Mouse (Mus musculus) kidney, embryonic 14.5 days (tissue): ENCODE measurements at regions not wholly inside any gene's neighbourhood (a gene's known extent, or its start where the extent isn't known, plus 50 kb on each side); places are given as distances from the start of the nearest gene placed in this dataset.

ENCODE experiments used
- ATAC-seq: fragments of 200-750 bp; cut with Nextera tagmentation; 2 replicates; pipeline ENCODE4 v1.8.0; 2017; ENCODE audit warnings: moderate number of reproducible peaks, mild to moderate bottlenecking, moderate TSS enrichment, moderate library complexity; ENCODE audit not compliant: low FRiP score, low TSS enrichment
- H3K27ac ChIP-seq: fragments of 300-500 bp; sonication (generic); 2 replicates; pipeline ENCODE4 v1.5.1; 2014; ENCODE audit warnings: low read depth, mild to moderate bottlenecking, low read length, moderate library complexity, mixed read lengths
- H3K27me3 ChIP-seq: fragments of 300-500 bp; sonication (generic); 2 replicates; pipeline ENCODE4 v1.6.1; 2014; ENCODE audit warnings: mild to moderate bottlenecking, low read length; ENCODE audit not compliant: control insufficient read depth, insufficient read depth
- H3K36me3 ChIP-seq: fragments of 300-500 bp; sonication (generic); 2 replicates; pipeline ENCODE4 v1.6.1; 2014; ENCODE audit warnings: low read length, mixed read lengths; ENCODE audit not compliant: control insufficient read depth, insufficient read depth
- H3K4me1 ChIP-seq: fragments of 300-500 bp; sonication (generic); 2 replicates; pipeline ENCODE4 v1.6.1; 2014; ENCODE audit warnings: low read length, mixed read lengths; ENCODE audit not compliant: control insufficient read depth, insufficient read depth
- H3K4me2 ChIP-seq: fragments of 300-500 bp; sonication (generic); replicated peaks from 2 replicates; pipeline ENCODE4 v1.6.1; 2014; ENCODE audit warnings: low read depth, mild to moderate bottlenecking, low read length
- H3K4me3 ChIP-seq: fragments of 300-500 bp; sonication (generic); 2 replicates; pipeline ENCODE4 v1.5.1; 2014; ENCODE audit warnings: mild to moderate bottlenecking, low read length
- H3K9ac ChIP-seq: fragments of 300-500 bp; sonication (generic); 2 replicates; pipeline ENCODE4 v1.6.1; 2014; ENCODE audit warnings: low read depth, mild to moderate bottlenecking, low read length, moderate library complexity
- H3K9me3 ChIP-seq: fragments of 300-500 bp; sonication (generic); 2 replicates; pipeline ENCODE4 v1.6.1; 2016; ENCODE audit warnings: low read length; ENCODE audit not compliant: control insufficient read depth
- WGBS: fragments of 180-500 bp; shearing (Covaris S2); extraction: QIAGEN DNeasy Blood & Tissue Kit; methylation state at CpG from one replicate; pipeline ENCODE4 v1.1.7; 2014; 5-methylcytosine and 5-hydroxymethylcytosine counted together

- Histone ChIP-seq H3K4me1 (0 out of 2 replicates have a peak, but pooled peaks cover 2% of the 10 kb centered on the region), H3K27me3 (no peaks in the 10 kb centered on the region), H3K4me3 (no peak overlapping the region), H3K27ac (no peak overlapping the region), H3K9me3 (no peaks in the 10 kb centered on the region), H3K4me2 (no peak overlapping the region; the same call in 1 of the 2 replicates), H3K9ac (no peak overlapping the region), H3K36me3 (no peaks in the 10 kb centered on the region)
- WGBS = 68% methylated on average over 20 of the region's 20 CpGs
- no peak for ATAC-seq
These were observed 108.4 kb upstream of the Psmd7 start for GRCm38 (mm10) chr8:107696384-107697346.

- Histone ChIP-seq H3K9ac (no peak overlapping the region), H3K27ac (no peak overlapping the region), H3K4me2 (no peak overlapping the region), H3K36me3 (no peaks in the 10 kb centered on the region), H3K27me3 (no peaks in the 10 kb centered on the region), H3K4me3 (no peak overlapping the region), H3K4me1 (0 out of 2 replicates have a peak, but pooled peaks cover 2% of the 10 kb centered on the region), H3K9me3 (no peaks in the 10 kb centered on the region)
- 30% methylated on average over 7 of the region's 7 CpGs for WGBS
- ATAC-seq = no peak
These were observed 111.0 kb upstream of the Psmd7 start for GRCm38 (mm10) chr8:107699307-107699706.

GRCm38 (mm10) chr8:107699759-107700158 lies 111.5 kb upstream of the Psmd7 start:
- Histone ChIP-seq H3K9ac (no peak overlapping the region), H3K4me3 (no peak overlapping the region), H3K4me2 (no peak overlapping the region), H3K9me3 (no peaks in the 10 kb centered on the region), H3K27ac (no peak overlapping the region), H3K27me3 (no peaks in the 10 kb centered on the region), H3K4me1 (0 out of 2 replicates have a peak, but pooled peaks cover 2% of the 10 kb centered on the region), H3K36me3 (no peaks in the 10 kb centered on the region)
- ATAC-seq = no peak
- WGBS = 63% methylated on average over 3 of the region's 3 CpGs

- Histone ChIP-seq H3K36me3 (no peaks in the 10 kb centered on the region), H3K9ac (no peak overlapping the region), H3K4me3 (no peak overlapping the region), H3K27me3 (no peaks in the 10 kb centered on the region), H3K4me2 (no peak overlapping the region), H3K9me3 (no peaks in the 10 kb centered on the region), H3K4me1 (no peaks in the 10 kb centered on the region), H3K27ac (no peak overlapping the region)
- no peak for ATAC-seq
- WGBS = 78% methylated on average over 10 of the region's 10 CpGs
These were observed 127.6 kb upstream of the Psmd7 start for GRCm38 (mm10) chr8:107715901-107716300.

GRCm38 (mm10) chr8:107717856-107718255 lies 129.6 kb upstream of the Psmd7 start:
- no peak for ATAC-seq
- Histone ChIP-seq H3K4me1 (no peaks in the 10 kb centered on the region), H3K9me3 (no peaks in the 10 kb centered on the region), H3K27me3 (no peaks in the 10 kb centered on the region), H3K27ac (no peak overlapping the region), H3K9ac (no peak overlapping the region), H3K4me3 (no peak overlapping the region), H3K36me3 (no peaks in the 10 kb centered on the region), H3K4me2 (no peak overlapping the region)
- WGBS = 83% methylated on average over 13 of the region's 13 CpGs

- H3K36me3 ChIP-seq = no peaks in the 10 kb centered on the region
- H3K27ac ChIP-seq = no peak overlapping the region
- H3K27me3 ChIP-seq = no peaks in the 10 kb centered on the region
- H3K4me2 ChIP-seq = no peak overlapping the region
- H3K9ac ChIP-seq = no peak overlapping the region
- ATAC-seq = no peak
- no peak overlapping the region for H3K4me3 ChIP-seq
- H3K9me3 ChIP-seq = no peaks in the 10 kb centered on the region
- 62% methylated on average over 3 of the region's 3 CpGs for WGBS
- H3K4me1 ChIP-seq = no peaks in the 10 kb centered on the region
These were observed 131.4 kb upstream of the Psmd7 start for GRCm38 (mm10) chr8:107719656-107720055.

- H3K9me3 ChIP-seq = no peaks in the 10 kb centered on the region
- no peak overlapping the region for H3K9ac ChIP-seq
- ATAC-seq = no peak
- no peak overlapping the region for H3K4me3 ChIP-seq
- H3K27me3 ChIP-seq = no peaks in the 10 kb centered on the region
- no peak overlapping the region for H3K27ac ChIP-seq
- no peaks in the 10 kb centered on the region for H3K4me1 ChIP-seq
- no peaks in the 10 kb centered on the region for H3K36me3 ChIP-seq
- WGBS = 90% methylated on average over 1 of the region's 1 CpGs
- H3K4me2 ChIP-seq = no peak overlapping the region
These were observed 138.5 kb upstream of the Psmd7 start for GRCm38 (mm10) chr8:107726716-107727115.

GRCm38 (mm10) chr8:107727276-107727675 lies 139.0 kb upstream of the Psmd7 start:
- no peaks in the 10 kb centered on the region for H3K36me3 ChIP-seq
- no peaks in the 10 kb centered on the region for H3K9me3 ChIP-seq
- no peaks in the 10 kb centered on the region for H3K4me1 ChIP-seq
- no peak overlapping the region for H3K4me2 ChIP-seq
- 91% methylated on average over 6 of the region's 6 CpGs for WGBS
- ATAC-seq = no peak
- H3K27ac ChIP-seq = no peak overlapping the region
- no peaks in the 10 kb centered on the region for H3K27me3 ChIP-seq
- no peak overlapping the region for H3K9ac ChIP-seq
- H3K4me3 ChIP-seq = no peak overlapping the region

- no peak overlapping the region for H3K9ac ChIP-seq
- no peak overlapping the region for H3K27ac ChIP-seq
- H3K36me3 ChIP-seq = no peaks in the 10 kb centered on the region
- H3K27me3 ChIP-seq = no peaks in the 10 kb centered on the region
- WGBS = 68% methylated on average over 9 of the region's 9 CpGs
- H3K4me2 ChIP-seq = no peak overlapping the region
- no peak for ATAC-seq
- no peak overlapping the region for H3K4me3 ChIP-seq
- peaks cover 4% of the 10 kb centered on the region; the same call in 1 of the 2 replicates for H3K9me3 ChIP-seq
- H3K4me1 ChIP-seq = no peaks in the 10 kb centered on the region
These were observed 150.8 kb upstream of the Psmd7 start for GRCm38 (mm10) chr8:107739091-107739490.
